Mouse (Mus musculus) liver, embryonic 14.5 days (tissue): Measurements from ENCODE around the gene Srcap.

Experiments
- CTCF ChIP-seq: IDR thresholded peaks from 2 replicates; pipeline ENCODE4 v1.5.1; 2016; ENCODE audit warnings: antibody characterized with exemption, low read depth, control low read depth
- EP300 ChIP-seq: IDR thresholded peaks from 2 replicates; pipeline ENCODE4 v1.6.1; 2016; ENCODE audit warnings: antibody characterized with exemption, low read depth

- no peak for TF ChIP-seq CTCF
- TF ChIP-seq EP300, result no peak
These were observed 37.5 kb downstream of the Srcap start for GRCm38 (mm10) chr7:127549116-127549835.
